Mouse (Mus musculus): ENCODE data around the gene Pttg1ip. TPM values are rescaled to one million over a fixed set of nuclear protein-coding genes. Genes with fewer than 3 reads are reported as not detected.

Pttg1ip gene
- polyA plus RNA-seq, 2 experiments = 117 to 138 TPM

GRCm38 (mm10) chr10:77557641-77558040 is 23.9 kb upstream of the Pttg1ip start:
- WGBS = 93% methylated on average over 4 of the region's 4 CpGs
- no peak for DNase-seq (ENCODE audit: low spot score)
- Histone ChIP-seq H3K4me3 (replicated peaks; ENCODE audit: low read length) (no peak overlapping the region), H3K36me3 (ENCODE audit: control insufficient read depth, insufficient read depth, low read length) (no peaks in the 10 kb centered on the region), H3K4me1 (ENCODE audit: control insufficient read depth, insufficient read depth, low read length) (no peaks in the 10 kb centered on the region), H3K27me3 (ENCODE audit: control insufficient read depth, insufficient read depth, low read length) (no peaks in the 10 kb centered on the region), H3K9ac (ENCODE audit: low read depth, low read length, severe bottlenecking) (no peak overlapping the region), H3K4me2 (replicated peaks; ENCODE audit: low read depth, low read length, severe bottlenecking) (no peak overlapping the region), H3K27ac (replicated peaks; ENCODE audit: low read depth, low read length) (no peak overlapping the region), H3K9me3 (ENCODE audit: control insufficient read depth, low read length) (no peaks in the 10 kb centered on the region)
- TF ChIP-seq POLR2A (IDR thresholded peaks at IDR 0.05; ENCODE audit: borderline replicate concordance, extremely low read depth, insufficient read depth, insufficient read length) = no peak
- ATAC-seq (ENCODE audit: low FRiP score, low read depth) = no peak

- ATAC-seq (ENCODE audit: low FRiP score, low read depth) (no peak), DNase-seq (ENCODE audit: low spot score) (no peak)
- H3K4me3 ChIP-seq (replicated peaks; ENCODE audit: low read length) = no peak overlapping the region
- H3K4me2 ChIP-seq (replicated peaks; ENCODE audit: low read depth, low read length, severe bottlenecking) = no peak overlapping the region
- 83% methylated on average over 11 of the region's 11 CpGs for WGBS
- no peak overlapping the region for H3K27ac ChIP-seq (replicated peaks; ENCODE audit: low read depth, low read length)
- no peak for TF ChIP-seq POLR2A (IDR thresholded peaks at IDR 0.05; ENCODE audit: borderline replicate concordance, extremely low read depth, insufficient read depth, insufficient read length)
- no peaks in the 10 kb centered on the region for H3K4me1 ChIP-seq (ENCODE audit: control insufficient read depth, insufficient read depth, low read length)
- H3K9ac ChIP-seq (ENCODE audit: low read depth, low read length, severe bottlenecking) = no peak overlapping the region
- H3K9me3 ChIP-seq (ENCODE audit: control insufficient read depth, low read length) = no peaks in the 10 kb centered on the region
- H3K27me3 ChIP-seq (ENCODE audit: control insufficient read depth, insufficient read depth, low read length) = no peaks in the 10 kb centered on the region
- no peaks in the 10 kb centered on the region for H3K36me3 ChIP-seq (ENCODE audit: control insufficient read depth, insufficient read depth, low read length)
Observed at GRCm38 (mm10) chr10:77560090-77560489, 21.4 kb upstream of the Pttg1ip start.

GRCm38 (mm10) chr10:77560830-77561229 is 20.7 kb upstream of the Pttg1ip start:
- Histone ChIP-seq H3K27ac (replicated peaks; ENCODE audit: low read depth, low read length) (no peak overlapping the region), H3K9me3 (ENCODE audit: control insufficient read depth, low read length) (no peaks in the 10 kb centered on the region), H3K9ac (ENCODE audit: low read depth, low read length, severe bottlenecking) (no peak overlapping the region), H3K27me3 (ENCODE audit: control insufficient read depth, insufficient read depth, low read length) (no peaks in the 10 kb centered on the region), H3K4me2 (replicated peaks; ENCODE audit: low read depth, low read length, severe bottlenecking) (no peak overlapping the region), H3K4me1 (ENCODE audit: control insufficient read depth, insufficient read depth, low read length) (no peaks in the 10 kb centered on the region), H3K36me3 (ENCODE audit: control insufficient read depth, insufficient read depth, low read length) (no peaks in the 10 kb centered on the region), H3K4me3 (replicated peaks; ENCODE audit: low read length) (no peak overlapping the region)
- WGBS = 83% methylated on average over 9 of the region's 9 CpGs
- DNase-seq (ENCODE audit: low spot score) (no peak), ATAC-seq (ENCODE audit: low FRiP score, low read depth) (no peak)
- TF ChIP-seq POLR2A (IDR thresholded peaks at IDR 0.05; ENCODE audit: borderline replicate concordance, extremely low read depth, insufficient read depth, insufficient read length) = no peak

- Histone ChIP-seq H3K4me1 (ENCODE audit: control insufficient read depth, insufficient read depth, low read length) (no peaks in the 10 kb centered on the region), H3K9me3 (ENCODE audit: control insufficient read depth, low read length) (no peaks in the 10 kb centered on the region), H3K4me3 (replicated peaks; ENCODE audit: low read length) (no peak overlapping the region), H3K4me2 (replicated peaks; ENCODE audit: low read depth, low read length, severe bottlenecking) (no peak overlapping the region), H3K9ac (ENCODE audit: low read depth, low read length, severe bottlenecking) (no peak overlapping the region), H3K36me3 (ENCODE audit: control insufficient read depth, insufficient read depth, low read length) (no peaks in the 10 kb centered on the region), H3K27ac (replicated peaks; ENCODE audit: low read depth, low read length) (no peak overlapping the region), H3K27me3 (ENCODE audit: control insufficient read depth, insufficient read depth, low read length) (no peaks in the 10 kb centered on the region)
- TF ChIP-seq POLR2A (IDR thresholded peaks at IDR 0.05; ENCODE audit: borderline replicate concordance, extremely low read depth, insufficient read depth, insufficient read length) = no peak
- ATAC-seq (ENCODE audit: low FRiP score, low read depth) (no peak), DNase-seq (ENCODE audit: low spot score) (no peak)
- 86% methylated on average over 2 of the region's 2 CpGs for WGBS
Observed at GRCm38 (mm10) chr10:77561508-77561907, 20.0 kb upstream of the Pttg1ip start.

- 77% methylated on average over 8 of the region's 8 CpGs for WGBS
- no peaks in the 10 kb centered on the region for H3K36me3 ChIP-seq (ENCODE audit: control insufficient read depth, insufficient read depth, low read length)
- DNase-seq (ENCODE audit: low spot score) (no peak), ATAC-seq (ENCODE audit: low FRiP score, low read depth) (no peak)
- no peaks in the 10 kb centered on the region for H3K9me3 ChIP-seq (ENCODE audit: control insufficient read depth, low read length)
- no peak overlapping the region for H3K9ac ChIP-seq (ENCODE audit: low read depth, low read length, severe bottlenecking)
- no peak for TF ChIP-seq POLR2A (IDR thresholded peaks at IDR 0.05; ENCODE audit: borderline replicate concordance, extremely low read depth, insufficient read depth, insufficient read length)
- no peak overlapping the region for H3K4me3 ChIP-seq (replicated peaks; ENCODE audit: low read length)
- no peak overlapping the region for H3K4me2 ChIP-seq (replicated peaks; ENCODE audit: low read depth, low read length, severe bottlenecking)
- no peak overlapping the region for H3K27ac ChIP-seq (replicated peaks; ENCODE audit: low read depth, low read length)
- no peaks in the 10 kb centered on the region for H3K27me3 ChIP-seq (ENCODE audit: control insufficient read depth, insufficient read depth, low read length)
- no peaks in the 10 kb centered on the region for H3K4me1 ChIP-seq (ENCODE audit: control insufficient read depth, insufficient read depth, low read length)
Observed at GRCm38 (mm10) chr10:77565005-77565404, 16.5 kb upstream of the Pttg1ip start.

GRCm38 (mm10) chr10:77566651-77567050 is 14.9 kb upstream of the Pttg1ip start:
- Histone ChIP-seq H3K9ac (ENCODE audit: low read depth, low read length, severe bottlenecking) (no peak overlapping the region), H3K27ac (replicated peaks; ENCODE audit: low read depth, low read length) (no peak overlapping the region), H3K36me3 (ENCODE audit: control insufficient read depth, insufficient read depth, low read length) (no peaks in the 10 kb centered on the region), H3K9me3 (ENCODE audit: control insufficient read depth, low read length) (no peaks in the 10 kb centered on the region), H3K4me2 (replicated peaks; ENCODE audit: low read depth, low read length, severe bottlenecking) (no peak overlapping the region), H3K4me3 (replicated peaks; ENCODE audit: low read length) (no peak overlapping the region), H3K4me1 (ENCODE audit: control insufficient read depth, insufficient read depth, low read length) (no peaks in the 10 kb centered on the region), H3K27me3 (ENCODE audit: control insufficient read depth, insufficient read depth, low read length) (no peaks in the 10 kb centered on the region)
- ATAC-seq (ENCODE audit: low FRiP score, low read depth) (no peak), DNase-seq (ENCODE audit: low spot score) (peak; percentile 77)
- TF ChIP-seq POLR2A (IDR thresholded peaks at IDR 0.05; ENCODE audit: borderline replicate concordance, extremely low read depth, insufficient read depth, insufficient read length) = no peak
- 37% methylated on average over 8 of the region's 8 CpGs for WGBS

Measured in limb, embryonic 14.5 days (tissue).